Comparison of ENCODE assay signal across 13 mouse cellular contexts in the genomic region with DNA sequence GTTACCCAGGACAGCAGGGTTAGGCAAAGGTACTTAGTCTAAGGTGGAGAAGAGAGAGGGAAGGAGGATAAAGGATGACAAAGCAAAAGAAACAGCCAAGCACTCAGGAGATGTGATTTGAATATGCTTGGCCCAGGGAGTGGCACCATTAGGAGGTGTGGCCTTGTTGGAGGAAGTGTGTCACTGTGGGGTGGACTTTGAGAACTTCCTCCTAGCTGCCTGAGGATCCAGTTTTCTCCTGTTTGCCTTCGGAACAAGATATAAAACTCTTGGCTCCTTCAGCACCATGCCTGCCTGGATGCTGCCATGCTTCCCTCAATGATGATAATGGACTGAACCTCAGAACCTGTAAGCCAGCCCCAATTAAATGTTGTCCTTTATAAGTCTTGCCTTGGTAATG. TPM values are rescaled to one million over a fixed set of nuclear protein-coding genes. Genes with fewer than 3 reads are reported as not detected.
A peak's percentile ranks its signal among the peaks of the same experiment; 100 is the strongest.
DNase-seq lines count a peak whose midpoint lies in the region; ATAC-seq and TF ChIP-seq lines count a peak whose summit lies in the region.
"Not testable (repeated sequence)": the region's sequence is repeated elsewhere in the genome, so short reads cannot be mapped to it uniquely, and the experiment has no call there.
"Had no signal": no experiment of that assay in that cellular context is flagged by ENCODE, and none has a peak within 500 bp of the region (broad histone marks: within the 10 kb centered on the region; RNA-seq: fewer than 3 reads in every experiment).

No protein-coding gene starts in this region.

- not testable (repeated sequence) for H3K4me2 ChIP-seq in intestine, embryonic 16.5 days (ENCODE audit: low read depth, low read length); stomach, embryonic 16.5 days (ENCODE audit: low read depth, low read length)

- not testable (repeated sequence) for H3K9me3 ChIP-seq in intestine, embryonic 16.5 days (ENCODE audit: control insufficient read depth, low read length); stomach, embryonic 16.5 days (replicated peaks; ENCODE audit: control insufficient read depth, low read length)

- TF ChIP-seq POLR2A in bone marrow, adult 2 months (IDR thresholded peaks at IDR 0.05; ENCODE audit: borderline replicate concordance, control insufficient read depth, low read depth, low read length): not testable (repeated sequence)

- not testable (repeated sequence) for H3K27me3 ChIP-seq in intestine, embryonic 16.5 days (replicated peaks; ENCODE audit: control insufficient read depth, insufficient read depth, low read length); stomach, embryonic 16.5 days (ENCODE audit: control insufficient read depth, insufficient read depth, low read length)

- peak; percentile 90 for ATAC-seq in intestine, embryonic 16.5 days
- peak; percentile 15; the same call in 1 of the 2 replicates for ATAC-seq in neutrophil, adult 5-6 weeks (ENCODE audit: extremely low read depth, insufficient number of reproducible peaks, low FRiP score, poor library complexity, severe bottlenecking)
- peak; percentile 44; the same call in 1 of the 2 replicates for ATAC-seq in stomach, embryonic 16.5 days (ENCODE audit: insufficient read depth, low FRiP score)

- not testable (repeated sequence) for H3K9ac ChIP-seq in intestine, embryonic 16.5 days (ENCODE audit: low read depth, low read length); stomach, embryonic 16.5 days (ENCODE audit: low read length)

- H3K4me1 ChIP-seq in bone marrow, adult 2 months (ENCODE audit: control insufficient read depth, insufficient read depth, low read length); intestine, embryonic 16.5 days (ENCODE audit: control insufficient read depth, insufficient read depth, low read length); stomach, embryonic 16.5 days (ENCODE audit: control insufficient read depth, insufficient read depth, low read length): not testable (repeated sequence)

- peak overlapping the region; percentile 62; the same call in 1 of the 2 replicates for H3K27ac ChIP-seq in bone marrow, adult 2 months (ENCODE audit: control insufficient read depth, insufficient read depth, low read depth, low read length, poor library complexity)
- H3K27ac ChIP-seq in intestine, embryonic 16.5 days (ENCODE audit: low read length); stomach, embryonic 16.5 days (ENCODE audit: low read length): not testable (repeated sequence)

- DNase-seq in 416B (ENCODE audit: low read depth): peak; percentile 29
- peak; percentile 31 for DNase-seq in ES-CJ7 (ENCODE audit: low read depth, low spot score)
- peak; percentile 55 for DNase-seq in large intestine, adult 2 months (ENCODE audit: low read depth, low spot score)

- not testable (repeated sequence) for TF ChIP-seq CTCF in bone marrow, adult 2 months (IDR thresholded peaks at IDR 0.05; ENCODE audit: control insufficient read depth, insufficient read depth, low read length)

- H3K4me3 ChIP-seq in bone marrow, adult 2 months (replicated peaks; ENCODE audit: control insufficient read depth, low read depth, low read length); intestine, embryonic 16.5 days (ENCODE audit: low read length); stomach, embryonic 16.5 days (replicated peaks; ENCODE audit: low read length): not testable (repeated sequence)

- 42% methylated on average over 1 of the region's 1 CpGs for WGBS in bone marrow, adult 2 months
- 54% methylated on average over 1 of the region's 1 CpGs for WGBS in intestine, embryonic 16.5 days
- 20% methylated on average over 1 of the region's 1 CpGs for WGBS in large intestine, adult 2 months
- WGBS in stomach, embryonic 16.5 days: 79% methylated on average over 1 of the region's 1 CpGs

- H3K36me3 ChIP-seq in intestine, embryonic 16.5 days (ENCODE audit: control insufficient read depth, insufficient read depth, low read length); stomach, embryonic 16.5 days (ENCODE audit: control insufficient read depth, insufficient read depth, low read length): not testable (repeated sequence)

RNA-seq across cellular contexts. Expression of a gene that starts 10.9 kb away (rescaled TPM):
- not detected in 2 replicates for polyA plus RNA-seq in bone marrow, adult 2 months (2011; ENCODE audit: insufficient read depth, insufficient read length, low replicate concordance, missing spikeins)
- polyA plus RNA-seq in intestine, embryonic 16.5 days (2015; fragmentation: Nextera tagmentation; extraction: Ambion mirVana): 4.8 and 6.2 TPM in 2 replicates
- 1.2 and 1.6 TPM in 2 replicates for polyA plus RNA-seq in large intestine, adult 2 months (2012; rRNA removed)
- total RNA-seq in neutrophil, adult 5-6 weeks (2017): 0.35 TPM in 1 of 2 replicates, not detected in the other
- 10.2 and 10.6 TPM in 2 replicates for polyA plus RNA-seq in stomach, embryonic 16.5 days (2015; fragmentation: Nextera tagmentation; extraction: Ambion mirVana)
- total RNA-seq: CH12.LX; common myeloid progenitor, adult 5-6 weeks; MEL had no signal
- polyA plus RNA-seq: activated CD4-positive, CD25-positive, alpha-beta regulatory T cell, adult 4 months; CD4-positive, CD25-positive, alpha-beta regulatory T cell, adult 4 months; erythroblast, embryonic 14.5 days had no signal

Comparison
In these comparisons a context has a peak if more than half of its experiments do, and no peak if none do; other contexts are left out.
1. ATAC-seq: peak in every context shown above with its lines; median percentile 90 in intestine, embryonic 16.5 days; 44 in stomach, embryonic 16.5 days; 15 in neutrophil, adult 5-6 weeks.